Mouse (Mus musculus): ENCODE data around the gene Lrg1. TPM values are rescaled to one million over a fixed set of nuclear protein-coding genes. Genes with fewer than 3 reads are reported as not detected.

The Lrg1 gene
- polyA plus RNA-seq, 1 experiment from 2014 or later = 0.17 TPM

DNA sequence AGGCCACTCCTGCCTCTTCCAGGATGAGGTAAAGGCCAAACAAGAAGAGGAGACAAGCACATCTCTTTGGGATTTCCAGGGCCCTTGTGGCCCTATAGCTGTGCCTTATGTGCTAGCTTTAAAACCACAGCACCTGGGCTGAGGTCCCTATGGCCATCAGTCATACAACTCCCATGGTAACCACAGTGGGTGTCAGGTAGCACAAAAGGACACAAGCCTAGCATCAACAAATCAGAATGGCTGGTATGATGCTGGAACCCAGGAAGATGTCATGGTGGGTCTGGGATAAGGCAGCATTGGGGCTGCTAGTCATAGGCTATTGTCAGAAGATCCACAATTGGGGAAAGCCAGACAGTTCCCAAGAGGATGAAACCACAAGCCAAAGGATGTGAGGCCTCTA is 50.7 kb downstream of the Lrg1 start:
- Histone ChIP-seq H3K9ac (ENCODE audit: low read length) (no peak overlapping the region), H3K4me2 (ENCODE audit: low read depth, low read length, severe bottlenecking) (no peak overlapping the region), H3K4me1 (replicated peaks; ENCODE audit: control insufficient read depth, insufficient read depth, low read length) (peaks cover 13% of the 10 kb centered on the region; the same call in 1 of the 2 replicates), H3K9me3 (ENCODE audit: control insufficient read depth, low read length) (no peaks in the 10 kb centered on the region), H3K27me3 (ENCODE audit: control insufficient read depth, insufficient read depth, low read length) (no peaks in the 10 kb centered on the region), H3K4me3 (ENCODE audit: low read depth, low read length) (no peak overlapping the region), H3K36me3 (ENCODE audit: control insufficient read depth, insufficient read depth, low read length) (peaks cover 22% of the 10 kb centered on the region; the same call in 1 of the 2 replicates), H3K27ac (ENCODE audit: low read depth, low read length) (no peak overlapping the region)
- no peak for ATAC-seq (replicated peaks; ENCODE audit: low FRiP score)
- no peak for DNase-seq (ENCODE audit: low spot score)

Other genes starting within 250 kb of the Lrg1 start
- gene Zfp119a, start 243.1 kb downstream of the Lrg1 start, polyA plus RNA-seq (2014; fragmentation: Nextera tagmentation; extraction: Ambion mirVana) = 9.5 and 9.9 TPM in 2 replicates
- 14.4 and 14.5 TPM in 2 replicates for gene Zfp959, start 229.9 kb downstream of the Lrg1 start, polyA plus RNA-seq (2014; fragmentation: Nextera tagmentation; extraction: Ambion mirVana)
- gene Zfp119b, start 172.5 kb downstream of the Lrg1 start, polyA plus RNA-seq (2014; fragmentation: Nextera tagmentation; extraction: Ambion mirVana) = 5.5 and 8.5 TPM in 2 replicates
- gene Ebi3, start 169.4 kb downstream of the Lrg1 start, polyA plus RNA-seq (2014; fragmentation: Nextera tagmentation; extraction: Ambion mirVana) = 2.0 and 2.1 TPM in 2 replicates
- 27.4 and 28.2 TPM in 2 replicates for gene Yju2, start 162.9 kb downstream of the Lrg1 start, polyA plus RNA-seq (2014; fragmentation: Nextera tagmentation; extraction: Ambion mirVana)
- 65.1 and 77.9 TPM in 2 replicates for gene Shd, start 151.5 kb downstream of the Lrg1 start, polyA plus RNA-seq (2014; fragmentation: Nextera tagmentation; extraction: Ambion mirVana)
- 61.9 and 71.1 TPM in 2 replicates for gene Fsd1, start 135.5 kb downstream of the Lrg1 start, polyA plus RNA-seq (2014; fragmentation: Nextera tagmentation; extraction: Ambion mirVana)
- 5.3 and 6.4 TPM in 2 replicates for gene Stap2, start 116.4 kb downstream of the Lrg1 start, polyA plus RNA-seq (2014; fragmentation: Nextera tagmentation; extraction: Ambion mirVana)
- gene Mpnd, start 116.3 kb downstream of the Lrg1 start, polyA plus RNA-seq (2014; fragmentation: Nextera tagmentation; extraction: Ambion mirVana) = 164 and 191 TPM in 2 replicates
- gene Sh3gl1, start 85.4 kb downstream of the Lrg1 start, polyA plus RNA-seq (2014; fragmentation: Nextera tagmentation; extraction: Ambion mirVana) = 129 and 133 TPM in 2 replicates
- 38.0 and 38.6 TPM in 2 replicates for gene Chaf1a, start 81.6 kb downstream of the Lrg1 start, polyA plus RNA-seq (2014; fragmentation: Nextera tagmentation; extraction: Ambion mirVana)
- gene Ubxn6, start 47.0 kb downstream of the Lrg1 start, polyA plus RNA-seq (2014; fragmentation: Nextera tagmentation; extraction: Ambion mirVana) = 39.0 and 43.2 TPM in 2 replicates
- gene Hdgfl2, start 42.4 kb downstream of the Lrg1 start, polyA plus RNA-seq (2014; fragmentation: Nextera tagmentation; extraction: Ambion mirVana) = 150 and 152 TPM in 2 replicates
- 0.07 TPM in 2 replicates for gene Plin4, start 12.2 kb downstream of the Lrg1 start, polyA plus RNA-seq (2014; fragmentation: Nextera tagmentation; extraction: Ambion mirVana)
- 0.21 TPM in 1 of 2 replicates, not detected in the other for gene Plin5, start 4.4 kb downstream of the Lrg1 start, polyA plus RNA-seq (2014; fragmentation: Nextera tagmentation; extraction: Ambion mirVana)
- gene Sema6b, start 18.3 kb upstream of the Lrg1 start, polyA plus RNA-seq (2014; fragmentation: Nextera tagmentation; extraction: Ambion mirVana) = 1.4 and 2.5 TPM in 2 replicates
- 7.7 and 8.4 TPM in 2 replicates for gene Tnfaip8l1, start 40.5 kb upstream of the Lrg1 start, polyA plus RNA-seq (2014; fragmentation: Nextera tagmentation; extraction: Ambion mirVana)
- 55.4 and 64.0 TPM in 2 replicates for gene Mydgf, start 61.9 kb upstream of the Lrg1 start, polyA plus RNA-seq (2014; fragmentation: Nextera tagmentation; extraction: Ambion mirVana)
- gene Dpp9, start 96.9 kb upstream of the Lrg1 start, polyA plus RNA-seq (2014; fragmentation: Nextera tagmentation; extraction: Ambion mirVana) = 48.0 and 50.6 TPM in 2 replicates
- 16.5 and 16.6 TPM in 2 replicates for gene Fem1a, start 134.8 kb upstream of the Lrg1 start, polyA plus RNA-seq (2014; fragmentation: Nextera tagmentation; extraction: Ambion mirVana)
- gene Ticam1, start 154.8 kb upstream of the Lrg1 start, polyA plus RNA-seq (2014; fragmentation: Nextera tagmentation; extraction: Ambion mirVana) = 2.5 and 3.0 TPM in 2 replicates
- 37.5 and 44.6 TPM in 2 replicates for gene Plin3, start 170.9 kb upstream of the Lrg1 start, polyA plus RNA-seq (2014; fragmentation: Nextera tagmentation; extraction: Ambion mirVana)
- not detected in 2 replicates for gene Arrdc5, start 178.3 kb upstream of the Lrg1 start, polyA plus RNA-seq (2014; fragmentation: Nextera tagmentation; extraction: Ambion mirVana)
- 197 and 223 TPM in 2 replicates for gene Uhrf1, start 181.3 kb upstream of the Lrg1 start, polyA plus RNA-seq (2014; fragmentation: Nextera tagmentation; extraction: Ambion mirVana)
- 52.1 TPM in 2 replicates for gene Kdm4b, start 204.1 kb upstream of the Lrg1 start, polyA plus RNA-seq (2014; fragmentation: Nextera tagmentation; extraction: Ambion mirVana)

All from forebrain, embryonic 11.5 days (tissue).